Mouse (Mus musculus) right cerebral cortex, postnatal 10 days (tissue): ENCODE data around the gene Klhl33.
A peak's percentile ranks its signal among the peaks of the same experiment; 100 is the strongest.
"Not testable (repeated sequence)": the region's sequence is repeated elsewhere in the genome, so short reads cannot be mapped to it uniquely, and the experiment has no call there.

Source experiments
- DNase-seq, 2 experiments: peaks; one replicate each; pipeline ENCODE4 v3.0.0; 2021; ENCODE audit warnings: low spot score in 2 of 2

Klhl33 gene

DNA sequence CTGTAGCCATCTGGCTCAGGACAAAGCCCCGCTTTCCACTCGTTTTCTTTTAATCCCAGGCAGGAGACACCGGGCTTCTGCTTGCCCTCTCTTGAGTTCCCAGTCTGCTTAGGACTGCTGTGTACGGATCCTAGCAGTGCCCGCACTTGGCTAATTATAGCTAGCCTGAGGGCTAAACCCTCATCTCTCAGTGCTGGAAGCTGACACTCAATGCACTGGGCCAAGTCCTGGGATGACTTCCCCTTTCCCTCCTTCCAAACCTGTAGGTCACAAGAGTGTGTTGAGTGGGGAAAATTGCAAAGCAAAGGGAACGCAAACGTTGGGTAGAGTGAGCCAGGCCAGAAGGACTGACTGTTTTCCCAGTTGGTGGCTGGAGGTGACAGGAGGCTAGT lies at the start of gene Klhl33:
Klhl33 (minus strand) TSS at position 134 of the 392 bp plus-strand sequence.
- no peak for DNase-seq

DNA sequence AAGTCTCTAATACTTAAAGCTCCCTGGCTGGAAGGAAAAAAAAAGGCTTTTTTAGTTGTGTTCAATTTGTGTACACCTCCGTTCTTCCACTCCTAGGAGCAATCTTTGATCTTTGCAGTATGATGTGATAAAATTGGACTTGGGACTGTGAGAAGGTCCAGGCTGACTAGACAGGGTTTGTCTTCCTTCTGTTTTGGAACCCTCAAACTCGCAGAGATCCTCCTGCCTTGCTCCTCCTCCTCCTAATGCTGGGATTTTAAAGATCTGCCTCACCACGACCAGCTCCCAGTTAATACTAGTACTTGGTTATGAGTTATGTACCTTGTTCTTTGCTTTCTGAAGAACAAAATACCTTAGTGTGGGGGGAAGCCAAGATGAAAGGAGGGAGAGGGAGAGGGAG lies 48.2 kb upstream of the Klhl33 start:
- DNase-seq = not testable (repeated sequence)

DNA sequence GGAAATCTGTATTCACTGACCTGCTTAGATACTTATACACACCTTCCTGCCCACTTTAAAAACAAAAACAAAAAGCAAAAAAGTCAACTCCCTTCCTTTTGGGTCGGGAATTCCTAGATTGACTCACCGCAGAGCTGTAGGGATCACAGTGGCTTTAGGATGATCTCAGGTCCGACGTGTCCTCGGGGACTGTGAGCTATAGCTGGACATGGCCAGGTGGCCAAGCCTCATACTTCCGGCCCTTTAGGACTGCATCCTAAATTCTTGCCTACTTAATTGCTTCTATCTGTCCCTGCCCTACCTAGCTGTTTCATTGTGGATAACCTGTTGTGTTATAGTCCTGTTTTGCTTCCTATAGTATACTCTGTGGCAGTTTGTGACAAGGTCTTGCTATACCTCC lies 47.8 kb upstream of the Klhl33 start:
- not testable (repeated sequence) for DNase-seq

DNA sequence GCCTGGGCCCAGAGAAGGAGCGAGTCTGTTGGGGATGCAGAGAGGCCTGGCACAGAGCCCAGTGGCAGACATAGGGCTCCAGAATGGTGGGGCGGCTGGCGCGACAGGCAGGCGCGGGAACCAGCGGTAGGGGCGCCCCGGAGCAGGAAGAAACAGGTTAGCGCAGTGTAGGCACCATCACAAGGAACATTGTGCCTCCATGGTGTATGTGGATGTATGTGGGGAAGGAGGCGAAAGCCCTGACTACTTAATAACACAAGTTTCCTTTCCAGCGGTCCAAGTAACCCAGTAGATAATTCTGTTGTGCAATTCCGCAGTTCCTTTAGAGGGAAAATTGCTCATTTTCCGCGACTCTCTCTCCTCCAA lies 47.3 kb upstream of the Klhl33 start:
- not testable (repeated sequence) for DNase-seq

DNA sequence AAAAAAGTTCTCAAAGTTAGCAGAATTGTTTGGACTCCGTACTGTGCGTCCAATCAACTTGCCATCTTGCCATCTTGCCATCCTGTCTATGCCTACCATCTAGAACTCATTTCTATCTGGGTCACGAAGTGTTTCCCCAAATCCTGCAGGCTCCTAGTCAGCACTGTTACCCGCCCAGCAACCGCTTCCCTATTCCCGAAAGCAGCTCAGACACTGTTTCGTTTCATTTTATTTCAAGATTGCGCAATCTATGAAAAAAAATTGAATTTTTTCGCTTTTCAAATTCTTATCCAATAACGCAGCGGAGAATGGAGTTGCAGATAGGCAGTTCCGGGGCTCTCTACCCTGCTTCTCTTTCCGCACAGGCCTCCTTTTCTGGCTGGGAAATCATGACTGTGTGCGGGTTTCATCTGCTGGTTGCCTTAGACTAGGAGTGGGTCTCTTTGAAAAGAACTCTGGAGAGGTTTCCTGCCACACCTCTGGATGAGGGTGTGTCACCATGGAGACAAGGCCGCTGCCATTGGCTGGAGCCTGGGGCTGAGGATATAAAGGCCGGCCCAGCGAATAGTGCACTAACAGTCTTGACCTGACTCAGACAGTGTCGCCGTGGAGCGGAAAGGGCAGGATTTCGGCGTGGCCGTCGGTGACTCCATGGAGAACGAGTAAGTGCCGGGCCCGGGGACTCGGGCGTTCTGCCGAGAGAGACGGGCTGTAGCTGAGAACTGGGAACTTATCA lies 46.8 kb upstream of the Klhl33 start, which contains the start of gene Gm49342:
Gm49342 (plus strand) TSS at position 586 of the 736 bp plus-strand sequence.
- peak; percentile 92 to 93 for DNase-seq

DNA sequence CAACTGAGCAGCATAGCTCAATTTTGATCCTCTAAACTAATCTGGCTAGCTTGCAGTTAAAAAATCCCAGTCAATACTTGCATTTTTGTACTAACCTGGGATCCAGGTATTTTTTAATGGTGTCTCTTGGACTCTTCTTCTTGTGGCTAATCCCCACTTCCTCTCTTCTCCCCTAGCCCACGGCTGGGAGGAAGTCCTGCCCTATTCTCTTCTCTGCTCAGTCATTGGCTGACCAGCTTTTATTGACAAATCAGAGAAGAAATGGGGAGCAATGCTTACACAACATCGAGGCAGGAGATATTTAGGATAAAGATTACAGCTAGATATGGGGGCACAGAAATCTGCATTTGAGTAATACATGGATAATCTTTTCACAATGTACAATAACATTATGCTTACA lies 41.6 kb upstream of the Klhl33 start:
- no peak for DNase-seq

DNA sequence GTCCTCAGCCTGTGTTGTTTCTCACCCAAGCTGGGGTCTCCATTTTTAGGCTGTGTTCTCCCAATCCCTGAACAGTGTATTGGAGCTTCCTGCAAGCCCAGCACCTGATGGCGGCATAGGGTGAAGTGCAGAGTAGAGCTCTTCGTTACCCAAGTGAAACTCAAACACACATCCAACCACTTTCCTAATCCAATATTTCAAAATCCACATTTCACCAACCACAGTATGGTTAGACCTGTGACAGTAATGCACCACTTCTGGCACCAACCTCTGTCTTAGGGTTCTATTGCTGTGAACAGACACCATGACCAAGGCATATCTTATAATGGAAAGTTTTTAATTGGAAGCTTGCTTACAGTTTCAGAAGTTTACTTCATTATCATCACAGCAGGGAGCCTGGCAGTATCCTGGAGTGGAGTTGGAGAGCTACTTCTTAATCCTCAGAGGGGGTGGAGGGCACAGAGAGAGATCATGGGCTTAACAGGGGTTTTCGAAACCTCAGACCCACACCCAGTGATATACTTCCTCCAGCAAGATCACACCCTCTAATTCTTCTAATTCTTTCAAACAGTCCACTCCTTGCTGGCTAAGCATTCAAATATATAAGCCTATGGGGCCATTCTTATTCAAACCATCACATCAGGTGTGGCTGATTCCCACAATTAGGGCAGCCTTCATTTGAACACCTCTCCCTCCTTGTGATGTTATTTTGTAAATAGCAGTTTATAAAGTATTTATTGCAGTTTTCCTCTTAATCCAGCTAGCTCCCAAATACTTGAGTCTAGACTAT lies 41.0 kb upstream of the Klhl33 start:
- DNase-seq = no peak

DNA sequence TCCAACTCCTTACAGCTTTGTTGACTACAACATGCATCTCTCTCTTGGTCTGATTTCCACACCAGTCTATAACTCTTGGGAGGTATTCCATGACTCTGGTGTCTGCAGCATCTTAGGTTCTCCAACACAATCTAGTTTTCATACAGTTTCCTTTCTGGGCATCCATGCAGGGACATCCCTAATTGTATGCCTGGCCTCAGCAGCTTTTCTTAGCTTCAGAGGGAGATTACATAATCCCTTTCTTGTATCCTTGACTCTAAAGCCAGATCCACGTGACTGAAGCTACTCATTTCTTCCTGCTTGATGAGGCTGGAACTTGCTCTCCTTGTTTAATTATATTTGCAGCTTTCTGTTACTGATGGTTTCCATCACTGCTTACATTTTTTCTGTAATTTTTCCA lies 39.3 kb upstream of the Klhl33 start:
- DNase-seq = no peak

DNA sequence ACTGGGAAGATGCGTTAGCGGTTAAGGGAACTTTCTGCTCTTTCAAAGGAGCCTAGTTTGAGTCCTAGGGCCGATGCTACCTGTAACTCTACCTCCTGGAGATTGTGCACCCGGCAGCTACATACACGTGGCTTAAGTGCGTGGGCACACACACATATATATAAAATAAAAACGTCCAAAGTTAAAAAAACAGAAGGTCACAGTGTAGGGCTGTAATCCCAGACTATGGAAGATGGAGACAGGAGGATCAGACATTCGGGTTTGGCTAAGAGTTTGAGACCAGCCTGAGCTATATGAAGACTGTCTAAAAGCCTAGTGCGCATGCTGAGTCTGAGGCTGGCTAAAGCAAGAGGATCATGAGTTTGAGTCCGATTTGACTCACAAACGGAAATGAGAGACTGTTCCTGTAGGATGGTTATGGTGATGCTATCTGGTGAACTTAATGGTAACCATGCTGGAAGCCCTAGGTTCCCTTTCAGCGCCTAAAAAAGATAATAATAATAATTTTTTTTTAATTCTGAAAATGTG lies 34.2 kb upstream of the Klhl33 start:
- DNase-seq = no peak

DNA sequence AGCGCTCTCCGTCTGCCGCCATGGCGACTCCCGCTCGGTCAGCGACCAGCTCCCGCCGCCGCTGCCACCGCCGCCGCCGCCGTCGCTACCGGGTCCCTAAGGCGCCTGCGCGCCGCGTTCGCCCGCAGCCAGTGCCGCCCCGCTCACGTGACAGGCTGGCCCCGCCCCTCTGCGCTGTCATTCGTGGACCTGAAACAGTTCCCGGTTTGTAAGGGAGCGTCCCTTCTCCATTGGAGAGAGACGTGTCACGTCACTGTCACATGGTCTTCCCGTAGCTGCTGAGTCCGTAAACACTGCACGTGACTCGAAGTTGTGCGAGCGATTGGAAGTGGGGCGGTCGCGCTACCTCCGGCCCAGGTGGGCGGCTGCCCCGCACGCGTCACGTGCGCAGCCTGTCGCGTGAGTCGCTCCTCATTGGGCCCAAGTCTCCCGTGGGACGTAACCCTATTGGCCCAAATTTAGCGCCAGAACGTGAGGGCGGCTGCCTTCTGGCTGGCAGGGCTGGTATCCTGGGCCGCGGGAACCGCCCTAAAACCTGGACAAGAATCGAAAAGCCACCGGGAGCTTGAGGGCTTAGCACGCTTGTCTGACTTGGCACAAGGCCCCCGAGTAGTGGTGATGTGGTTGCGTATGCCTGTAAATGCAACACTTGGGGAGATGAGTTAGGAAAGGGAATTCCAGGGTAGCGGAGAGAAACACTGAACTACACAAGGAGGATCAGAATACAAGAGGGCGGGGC lies 33.6 kb upstream of the Klhl33 start, which contains the start of the genes Pip4p1 and Pnp:
Pip4p1 (minus strand) TSS at position 103 of the 739 bp plus-strand sequence.
Pnp (plus strand) TSS at position 329 of the 739 bp plus-strand sequence.
- DNase-seq = peak; percentile 99 to 100

DNA sequence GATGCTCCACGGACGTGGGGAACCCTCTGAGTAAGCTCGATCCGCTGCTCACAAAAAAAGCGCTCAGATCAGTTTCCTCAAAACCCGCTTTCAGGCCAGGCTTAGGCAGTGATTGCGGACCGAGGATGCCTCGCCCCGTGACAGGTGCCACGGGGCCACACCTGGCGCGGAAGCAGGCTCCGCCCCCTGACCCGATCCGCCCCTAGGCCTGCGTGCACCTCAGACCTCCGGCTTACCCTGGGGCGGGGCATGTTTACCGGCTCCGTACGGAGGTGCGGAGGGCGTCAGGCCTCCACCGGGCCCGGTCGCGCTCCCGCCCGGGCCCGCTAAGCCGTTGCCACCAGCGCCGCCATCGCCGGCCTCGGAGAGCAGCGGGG lies 33.1 kb upstream of the Klhl33 start:
- peak; percentile 56 to 68 for DNase-seq

DNA sequence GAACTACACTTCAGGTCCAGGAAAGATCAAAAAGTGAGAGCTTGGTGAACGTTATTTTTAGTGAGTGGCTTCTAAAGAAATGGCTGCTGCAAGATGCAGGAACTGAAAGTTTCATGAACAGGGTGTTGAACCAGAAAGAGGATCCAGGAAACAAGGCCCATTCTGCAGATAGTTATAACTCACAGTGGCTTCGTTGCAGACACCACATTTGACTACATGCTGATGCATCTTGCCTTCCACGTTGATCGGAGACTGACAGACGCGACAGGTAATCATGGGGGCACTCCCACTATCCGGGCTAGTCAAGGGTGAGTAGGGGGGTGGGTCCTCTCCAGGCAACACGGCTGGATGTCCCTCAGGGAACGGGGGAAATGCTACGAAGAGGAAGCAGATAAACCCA lies 32.6 kb upstream of the Klhl33 start:
- peak in 1 of 2 experiments; percentile 48 for DNase-seq

DNA sequence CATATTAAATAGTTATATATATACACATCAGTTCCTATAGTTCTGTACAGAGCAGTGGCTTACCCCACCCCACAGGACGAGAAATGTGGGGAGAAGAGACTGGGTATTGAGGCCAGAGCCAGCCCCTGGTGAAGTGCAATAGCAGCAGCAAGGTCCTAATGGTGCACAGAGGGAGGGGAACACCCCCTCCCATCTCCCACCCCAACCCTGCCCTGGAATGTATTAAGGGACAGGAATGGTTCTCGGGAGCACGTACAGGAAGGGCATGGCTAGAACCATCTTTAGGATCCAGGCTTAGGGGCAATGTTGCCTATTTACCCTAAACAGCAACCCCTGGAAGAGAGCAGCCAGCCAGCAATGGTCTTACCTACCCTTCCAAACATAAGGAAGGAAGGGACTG lies 30.1 kb upstream of the Klhl33 start:
- DNase-seq = no peak

DNA sequence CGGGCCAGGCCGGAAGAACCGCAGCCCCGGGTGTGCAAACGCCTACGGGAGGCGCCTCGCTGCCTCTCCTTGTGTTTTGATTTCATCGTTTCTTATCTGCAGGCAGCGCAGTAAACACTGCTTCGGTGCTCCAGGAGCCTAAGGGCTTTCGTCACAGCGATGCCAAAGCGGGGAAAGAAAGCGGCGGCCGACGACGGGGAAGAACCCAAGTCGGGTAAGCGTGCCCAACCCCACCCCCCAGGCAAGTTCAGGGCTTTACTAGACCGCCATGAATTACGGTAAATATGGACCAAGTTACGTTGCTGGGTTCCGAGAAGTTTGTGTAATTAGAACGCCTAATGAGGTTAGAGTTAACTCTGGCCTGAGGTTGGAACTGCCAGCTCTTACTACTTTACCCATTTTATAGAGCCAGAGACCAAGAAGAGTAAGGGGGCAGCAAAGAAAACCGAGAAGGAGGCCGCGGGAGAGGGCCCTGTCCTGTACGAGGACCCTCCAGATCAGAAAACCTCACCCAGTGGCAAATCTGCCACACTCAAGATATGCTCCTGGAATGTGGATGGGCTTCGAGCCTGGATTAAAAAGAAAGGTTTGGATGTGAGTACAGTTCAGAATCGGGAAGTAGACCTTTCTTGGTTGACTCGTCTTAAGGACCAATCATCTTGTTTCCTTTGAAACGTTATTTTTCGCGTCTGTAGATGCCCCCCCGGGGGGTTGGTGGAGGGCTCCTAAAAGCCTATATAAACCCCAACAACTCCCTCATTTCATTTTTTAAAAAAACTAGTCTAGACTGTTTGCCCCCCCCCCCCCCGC lies 28.0 kb upstream of the Klhl33 start:
- DNase-seq = peak in 1 of 2 experiments; percentile 38

DNA sequence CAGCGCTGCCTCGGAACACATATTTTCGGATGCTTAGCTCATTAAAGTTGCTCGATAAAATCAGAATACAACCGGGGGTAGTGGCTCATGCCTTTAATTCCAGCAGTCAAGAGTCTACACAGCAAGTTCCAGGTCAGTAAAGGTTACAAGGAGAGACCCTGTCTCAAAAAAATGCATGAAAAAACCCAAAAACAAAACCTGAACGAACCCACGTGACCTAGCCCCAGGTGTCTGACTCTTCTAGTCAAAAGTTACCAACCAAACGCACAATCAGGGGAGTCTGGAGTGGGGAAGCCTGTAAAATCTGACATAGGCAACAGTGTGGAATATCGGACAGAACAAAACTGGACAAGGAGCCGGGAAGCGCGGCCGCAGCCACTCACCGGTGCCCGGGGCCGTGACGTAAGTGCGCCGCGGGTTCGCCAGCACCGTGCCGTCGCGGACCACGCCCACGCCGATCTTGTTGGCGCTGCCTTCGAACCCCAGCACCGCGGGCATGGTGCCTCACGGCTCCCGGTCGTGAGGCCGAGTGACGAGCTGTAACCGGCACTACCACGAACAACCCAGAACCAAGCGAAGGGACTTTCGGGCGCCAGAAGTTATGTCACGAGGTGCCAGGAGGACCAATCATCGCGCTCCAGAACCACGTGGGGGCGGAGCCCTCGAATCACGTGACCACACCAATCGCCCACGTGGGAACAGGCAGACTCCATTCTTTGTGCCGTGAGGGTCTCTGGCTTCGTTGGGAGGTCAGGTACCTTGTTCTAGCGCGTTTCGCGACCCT lies 27.2 kb upstream of the Klhl33 start, which contains the start of the genes Osgep and Apex1:
Osgep (minus strand) TSS at position 613 of the 784 bp plus-strand sequence.
Apex1 (plus strand) TSS at position 688 of the 784 bp plus-strand sequence.
- peak; percentile 99 for DNase-seq

DNA sequence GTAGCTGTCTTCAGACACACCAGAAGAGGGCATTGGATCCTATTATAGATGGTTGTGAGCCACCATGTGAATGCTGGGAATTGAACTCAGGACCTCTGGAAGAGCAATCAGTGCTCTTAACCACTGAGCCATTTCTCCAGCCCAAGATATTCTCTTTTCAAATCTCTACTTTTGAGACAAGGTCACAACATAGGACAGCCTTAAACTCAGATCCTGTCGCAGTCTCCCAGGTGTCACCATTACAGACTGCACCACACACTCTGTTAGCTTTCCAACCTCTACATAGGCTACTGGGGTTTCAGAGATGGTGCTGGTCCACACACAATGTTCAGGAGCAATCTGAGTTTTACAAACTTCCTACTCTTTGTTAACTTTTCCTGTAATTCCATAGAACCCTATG lies 26.1 kb upstream of the Klhl33 start:
- DNase-seq = not testable (repeated sequence)

DNA sequence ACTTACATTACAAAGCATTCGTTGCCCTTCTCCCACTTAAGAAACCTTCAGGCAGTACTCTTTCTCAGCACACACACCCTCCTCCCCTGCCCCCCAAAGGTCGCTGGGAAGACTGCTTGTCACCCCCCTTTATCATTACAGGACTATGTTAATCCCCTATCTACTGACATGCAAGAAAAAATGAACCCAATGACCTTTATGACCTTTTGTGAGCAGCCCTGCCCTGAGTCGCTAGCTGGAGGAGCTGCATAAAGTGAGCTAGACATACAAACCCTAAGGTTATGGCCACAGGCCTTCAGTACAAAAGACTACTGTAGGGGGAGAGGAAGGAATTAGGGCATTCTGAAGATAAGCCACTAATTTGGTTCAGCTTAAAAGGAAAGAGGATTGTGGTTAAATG lies 14.0 kb upstream of the Klhl33 start:
- no peak for DNase-seq

DNA sequence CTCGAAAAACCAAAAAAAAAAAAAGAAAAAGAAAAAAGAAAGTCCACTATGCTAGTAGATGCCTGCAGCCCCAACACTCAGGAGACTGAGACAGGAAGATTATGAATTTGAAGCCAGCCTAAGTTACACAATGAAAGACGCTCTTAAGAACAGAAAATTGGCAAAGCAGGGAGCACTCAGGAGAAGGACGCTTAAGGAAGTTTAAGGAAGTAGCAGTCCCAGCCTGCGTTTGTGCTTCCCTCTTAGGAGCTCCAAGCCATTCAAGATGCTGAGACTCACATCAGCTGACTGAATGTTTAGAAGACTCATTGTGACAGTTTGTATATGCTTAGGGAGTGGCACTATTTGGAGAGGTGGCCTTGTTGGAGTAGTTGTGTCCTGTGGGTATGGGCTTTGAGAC lies 10.8 kb upstream of the Klhl33 start:
- no peak for DNase-seq

DNA sequence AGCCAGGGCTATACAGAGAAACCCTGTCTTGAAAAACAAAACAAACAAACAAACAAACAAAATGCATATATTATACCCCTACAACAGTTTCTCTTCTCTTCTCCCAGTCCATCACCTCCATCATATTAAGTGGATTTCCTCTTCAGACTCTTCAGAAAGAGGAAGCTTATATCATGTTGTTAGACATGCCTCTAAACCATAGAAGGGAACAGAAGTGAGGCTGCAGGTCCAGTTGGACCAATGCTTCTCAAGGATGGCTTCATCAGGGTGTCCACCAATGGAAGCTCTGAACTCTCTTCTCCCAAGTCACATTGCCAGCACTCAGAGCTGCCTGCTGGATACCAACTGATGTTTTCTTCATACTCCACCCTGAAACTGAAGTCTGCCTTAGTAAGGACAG lies 8.0 kb upstream of the Klhl33 start:
- DNase-seq = not testable (repeated sequence)

DNA sequence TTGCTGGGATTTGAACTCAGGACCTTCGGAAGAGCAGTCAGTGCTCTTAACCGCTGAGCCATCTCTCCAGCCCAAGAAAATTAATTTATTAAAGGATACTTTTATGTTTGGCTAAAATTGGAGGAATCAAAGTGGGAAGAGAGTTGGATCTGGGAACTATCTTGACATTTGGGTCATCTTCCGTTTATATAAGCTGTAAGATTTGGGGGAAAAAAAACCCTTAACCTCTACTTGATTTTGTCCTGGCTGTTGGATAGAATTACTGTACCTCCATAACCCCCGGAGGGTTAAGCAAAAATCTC lies 7.5 kb upstream of the Klhl33 start:
- no peak for DNase-seq
